Mouse (Mus musculus) forebrain, embryonic 15.5 days (tissue): ENCODE measurements around the gene Gtsf1. TPM values are rescaled to one million over a fixed set of nuclear protein-coding genes. Genes with fewer than 3 reads are reported as not detected.

Experiments used
- ATAC-seq: fragments of 200-750 bp; cut with Nextera tagmentation; replicated peaks from 2 replicates; pipeline ENCODE4 v1.8.0; 2017; ENCODE audit warnings: mild to moderate bottlenecking, moderate TSS enrichment, moderate library complexity
- H3K27ac ChIP-seq: fragments of 300-500 bp; sonication (generic); replicated peaks from 2 replicates; pipeline ENCODE4 v1.5.1; 2015; ENCODE audit warnings: mild to moderate bottlenecking, inconsistent platforms
- H3K27me3 ChIP-seq: fragments of 300-500 bp; sonication (generic); 2 replicates; pipeline ENCODE4 v1.6.1; 2015; ENCODE audit warnings: inconsistent platforms
- H3K36me3 ChIP-seq: fragments of 300-500 bp; sonication (generic); 2 replicates; pipeline ENCODE4 v1.6.1; 2015; ENCODE audit warnings: mild to moderate bottlenecking, inconsistent platforms
- H3K4me1 ChIP-seq: fragments of 300-500 bp; sonication (generic); 2 replicates; pipeline ENCODE4 v1.6.1; 2015; ENCODE audit warnings: inconsistent platforms
- H3K4me2 ChIP-seq: fragments of 300-500 bp; sonication (generic); replicated peaks from 2 replicates; pipeline ENCODE4 v1.6.1; 2015; ENCODE audit warnings: mild to moderate bottlenecking, inconsistent platforms
- H3K4me3 ChIP-seq: fragments of 300-500 bp; sonication (generic); 2 replicates; pipeline ENCODE4 v1.5.1; 2015; ENCODE audit warnings: mild to moderate bottlenecking, inconsistent platforms
- H3K9ac ChIP-seq: fragments of 300-500 bp; sonication (generic); replicated peaks from 2 replicates; pipeline ENCODE4 v1.6.1; 2015; ENCODE audit warnings: mild to moderate bottlenecking, inconsistent platforms
- H3K9me3 ChIP-seq: fragments of 300-500 bp; sonication (generic); 2 replicates; pipeline ENCODE4 v1.6.1; 2016; ENCODE audit warnings: inconsistent platforms
- WGBS: fragments of 180-500 bp; shearing (Covaris S2); methylation state at CpG from one replicate; pipeline ENCODE4 v1.1.7; 2015; ENCODE audit warnings: mixed read lengths; 5-methylcytosine and 5-hydroxymethylcytosine counted together
- polyA plus RNA-seq: library from polyadenylated mRNA; unstranded; fragments of >200 nt; fragmentation: Nextera tagmentation; extraction: Ambion mirVana; gene quantifications from 2 replicates; pipeline ENCODE4 v1.2.1, GENCODE M21; 2015

Gtsf1 gene
- polyA plus RNA-seq, 1 experiment from 2014 or later, result not detected

GRCm38 (mm10) chr15:103372461-103372860 lies 57.8 kb downstream of the Gtsf1 start:
- H3K9ac ChIP-seq, result no peak overlapping the region
- no peaks in the 10 kb centered on the region for H3K27me3 ChIP-seq
- no peak overlapping the region for H3K4me2 ChIP-seq
- H3K4me3 ChIP-seq, result no peak overlapping the region
- no peaks in the 10 kb centered on the region for H3K4me1 ChIP-seq
- no peak overlapping the region for H3K27ac ChIP-seq
- no peaks in the 10 kb centered on the region for H3K36me3 ChIP-seq
- ATAC-seq, result no peak
- no peaks in the 10 kb centered on the region for H3K9me3 ChIP-seq

- H3K9ac ChIP-seq, result no peak overlapping the region
- no peak overlapping the region for H3K4me2 ChIP-seq
- H3K4me1 ChIP-seq, result peaks cover 4% of the 10 kb centered on the region
- no peaks in the 10 kb centered on the region for H3K9me3 ChIP-seq
- 78% methylated on average over 1 of the region's 1 CpGs for WGBS
- H3K4me3 ChIP-seq, result no peak overlapping the region
- H3K27me3 ChIP-seq, result no peaks in the 10 kb centered on the region
- H3K36me3 ChIP-seq, result no peaks in the 10 kb centered on the region
- H3K27ac ChIP-seq, result no peak overlapping the region
- ATAC-seq, result no peak
Observed at GRCm38 (mm10) chr15:103371741-103372140, 58.5 kb downstream of the Gtsf1 start.

GRCm38 (mm10) chr15:103371208-103371607 lies 59.1 kb downstream of the Gtsf1 start:
- no peaks in the 10 kb centered on the region for H3K27me3 ChIP-seq
- H3K36me3 ChIP-seq, result no peaks in the 10 kb centered on the region
- H3K4me1 ChIP-seq, result peaks cover 9% of the 10 kb centered on the region
- ATAC-seq, result no peak
- H3K9me3 ChIP-seq, result no peaks in the 10 kb centered on the region
- WGBS, result 37% methylated on average over 2 of the region's 2 CpGs
- H3K4me2 ChIP-seq, result no peak overlapping the region
- H3K27ac ChIP-seq, result no peak overlapping the region
- no peak overlapping the region for H3K9ac ChIP-seq
- no peak overlapping the region for H3K4me3 ChIP-seq

- WGBS, result 56% methylated on average over 4 of the region's 4 CpGs
Observed at GRCm38 (mm10) chr15:103370462-103370861, 59.8 kb downstream of the Gtsf1 start.

GRCm38 (mm10) chr15:103369123-103369522 lies 61.1 kb downstream of the Gtsf1 start:
- 69% methylated on average over 1 of the region's 1 CpGs for WGBS
- Histone ChIP-seq H3K36me3 (no peaks in the 10 kb centered on the region), H3K4me1 (peaks cover 23% of the 10 kb centered on the region), H3K4me3 (no peak overlapping the region), H3K9me3 (no peaks in the 10 kb centered on the region), H3K27ac (no peak overlapping the region), H3K4me2 (no peak overlapping the region), H3K9ac (no peak overlapping the region), H3K27me3 (no peaks in the 10 kb centered on the region)
- ATAC-seq, result no peak

More at GRCm38 (mm10) chr15:103370462-103370861, 59.8 kb downstream of the Gtsf1 start:
- peaks cover 17% of the 10 kb centered on the region for H3K4me1 ChIP-seq
- no peak for ATAC-seq
- H3K36me3 ChIP-seq, result no peaks in the 10 kb centered on the region
- no peak overlapping the region for H3K9ac ChIP-seq
- H3K4me2 ChIP-seq, result no peak overlapping the region
- H3K4me3 ChIP-seq, result no peak overlapping the region
- no peaks in the 10 kb centered on the region for H3K9me3 ChIP-seq
- no peak overlapping the region for H3K27ac ChIP-seq
- H3K27me3 ChIP-seq, result no peaks in the 10 kb centered on the region

- Histone ChIP-seq H3K4me2 (no peak overlapping the region), H3K4me3 (no peak overlapping the region), H3K4me1 (peaks cover 23% of the 10 kb centered on the region), H3K9ac (no peak overlapping the region), H3K36me3 (no peaks in the 10 kb centered on the region), H3K9me3 (no peaks in the 10 kb centered on the region), H3K27me3 (no peaks in the 10 kb centered on the region), H3K27ac (no peak overlapping the region)
- 81% methylated on average over 4 of the region's 4 CpGs for WGBS
- no peak for ATAC-seq
Observed at GRCm38 (mm10) chr15:103368179-103368940, 61.9 kb downstream of the Gtsf1 start.

GRCm38 (mm10) chr15:103366376-103367149 lies 63.7 kb downstream of the Gtsf1 start, which contains the start of gene Itga5:
Gene Itga5 (minus strand): TSS chr15:103366763.
- WGBS, result 1% methylated on average over 44 of the region's 51 CpGs
- Histone ChIP-seq H3K9me3 (no peaks in the 10 kb centered on the region), H3K9ac (peak within 1 kb of the TSS; percentile 57), H3K27me3 (no peaks in the 10 kb centered on the region), H3K4me2 (peak within 1 kb of the TSS; percentile 99), H3K4me1 (peaks cover 23% of the 10 kb centered on the region), H3K4me3 (peak within 1 kb of the TSS; percentile 56), H3K36me3 (no peaks in the 10 kb centered on the region), H3K27ac (no peak within 1 kb of the TSS; the same call in 1 of the 2 replicates)
- peak; percentile 75 for ATAC-seq

GRCm38 (mm10) chr15:103365471-103366375 lies 64.5 kb downstream of the Gtsf1 start:
- Histone ChIP-seq H3K4me3 (peak overlapping the region; percentile 56), H3K36me3 (no peaks in the 10 kb centered on the region), H3K27ac (no peak overlapping the region; the same call in 1 of the 2 replicates), H3K4me2 (peak overlapping the region; percentile 99), H3K4me1 (peaks cover 23% of the 10 kb centered on the region), H3K9ac (peak overlapping the region; percentile 57), H3K27me3 (no peaks in the 10 kb centered on the region), H3K9me3 (no peaks in the 10 kb centered on the region)
- peak; percentile 65 for ATAC-seq
- under 1% methylated on average over 49 of the region's 51 CpGs for WGBS

- WGBS, result 38% methylated on average over 4 of the region's 4 CpGs
- peak overlapping the region; percentile 99; the same call in 1 of the 2 replicates for H3K4me2 ChIP-seq
- no peak overlapping the region for H3K4me3 ChIP-seq
- H3K27me3 ChIP-seq, result no peaks in the 10 kb centered on the region
- no peak for ATAC-seq
- no peak overlapping the region for H3K27ac ChIP-seq
- no peaks in the 10 kb centered on the region for H3K9me3 ChIP-seq
- H3K36me3 ChIP-seq, result no peaks in the 10 kb centered on the region
- peaks cover 23% of the 10 kb centered on the region for H3K4me1 ChIP-seq
- no peak overlapping the region for H3K9ac ChIP-seq
Observed at GRCm38 (mm10) chr15:103364761-103365160, 65.5 kb downstream of the Gtsf1 start.

- Histone ChIP-seq H3K36me3 (no peaks in the 10 kb centered on the region), H3K4me2 (no peak overlapping the region), H3K9me3 (no peaks in the 10 kb centered on the region), H3K4me3 (no peak overlapping the region), H3K27me3 (no peaks in the 10 kb centered on the region), H3K4me1 (peaks cover 23% of the 10 kb centered on the region), H3K9ac (no peak overlapping the region), H3K27ac (no peak overlapping the region)
- ATAC-seq, result no peak
- 76% methylated on average over 1 of the region's 1 CpGs for WGBS
Observed at GRCm38 (mm10) chr15:103363809-103364208, 66.5 kb downstream of the Gtsf1 start.

GRCm38 (mm10) chr15:103362950-103363349 lies 67.3 kb downstream of the Gtsf1 start:
- Histone ChIP-seq H3K9ac (no peak overlapping the region), H3K4me2 (no peak overlapping the region), H3K4me1 (peaks cover 23% of the 10 kb centered on the region), H3K4me3 (no peak overlapping the region), H3K36me3 (no peaks in the 10 kb centered on the region), H3K9me3 (no peaks in the 10 kb centered on the region), H3K27ac (no peak overlapping the region), H3K27me3 (no peaks in the 10 kb centered on the region)
- WGBS, result 93% methylated on average over 3 of the region's 3 CpGs
- no peak for ATAC-seq
